Mouse (Mus musculus) myocyte (in vitro differentiated cells): ENCODE measurements around the gene Gm10639.
"Not testable (repeated sequence)": the region's sequence is repeated elsewhere in the genome, so short reads cannot be mapped to it uniquely, and the experiment has no call there.

ENCODE experiments used
- MAX ChIP-seq: IDR thresholded peaks from one replicate; pipeline ENCODE4 v1.6.1; 2011; ENCODE audit warnings: low read depth, mild to moderate bottlenecking, control low read depth
- MYOD1 ChIP-seq, 3 experiments: IDR thresholded peaks; one replicate each; pipeline ENCODE4 v1.6.1; 2011; ENCODE audit warnings: control low read depth in 2 of 3, low read depth in 2 of 3, mild to moderate bottlenecking in 2 of 3, moderate library complexity in 1 of 3; ENCODE audit not compliant: insufficient read length in 2 of 3, control insufficient read depth in 1 of 3
- MYOG ChIP-seq, 3 experiments: IDR thresholded peaks; one replicate each; pipeline ENCODE4 v1.6.1; 2011; ENCODE audit warnings: control low read depth in 2 of 3, low read depth in 2 of 3, mild to moderate bottlenecking in 2 of 3; ENCODE audit not compliant: insufficient read length in 2 of 3, control insufficient read depth in 1 of 3, insufficient read depth in 1 of 3
- POLR2A ChIP-seq: IDR thresholded peaks from one replicate; pipeline ENCODE4 v1.6.1; 2011; ENCODE audit warnings: low read depth, mild to moderate bottlenecking, control low read depth, moderate library complexity; ENCODE audit not compliant: insufficient read length
- POLR2AphosphoS2 ChIP-seq: IDR thresholded peaks from one replicate; pipeline ENCODE4 v1.6.1; 2011; ENCODE audit warnings: low read depth, control low read depth; ENCODE audit not compliant: insufficient read length
- TCF12 ChIP-seq: IDR thresholded peaks from one replicate; pipeline ENCODE4 v1.6.1; 2011; ENCODE audit warnings: mild to moderate bottlenecking, control low read depth; ENCODE audit not compliant: poor library complexity, insufficient read depth, severe bottlenecking
- USF1 ChIP-seq: IDR thresholded peaks from one replicate; pipeline ENCODE4 v1.6.1; 2011; ENCODE audit warnings: low read depth, mild to moderate bottlenecking, control low read depth, moderate library complexity

DNA sequence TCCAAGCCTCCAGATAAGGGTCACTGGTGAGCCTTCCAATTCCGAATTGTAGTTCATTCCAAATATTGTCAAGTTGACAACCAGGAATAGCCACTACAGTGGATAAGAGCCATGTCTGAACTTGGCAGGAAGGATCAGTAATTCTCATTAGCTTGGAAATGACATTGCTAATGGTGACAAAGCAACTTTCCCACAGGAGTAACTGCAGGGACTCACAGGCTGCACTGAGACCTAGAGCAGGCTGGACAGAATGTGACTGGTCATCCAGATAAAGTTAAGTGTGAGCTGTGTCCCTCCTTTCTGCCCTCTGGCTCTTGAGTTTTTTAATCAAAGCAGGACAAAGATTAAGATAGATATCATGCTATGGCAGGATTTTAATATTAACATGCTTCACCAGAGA lies 660 bp upstream of the Gm10639 start:
- not testable (repeated sequence) for TF ChIP-seq POLR2A; USF1; MYOD1 (IDR thresholded peaks at IDR 0.05; ENCODE audit: control insufficient read depth in 1 of 3, insufficient read length in 2 of 3, low read depth in 2 of 3); MYOG (IDR thresholded peaks at IDR 0.05; ENCODE audit: control insufficient read depth in 1 of 3, insufficient read depth in 1 of 3, insufficient read length in 2 of 3, low read depth in 2 of 3); MAX; TCF12; POLR2AphosphoS2
